Mouse (Mus musculus): Measurements from ENCODE around the gene Scube2. TPM values are rescaled to one million over a fixed set of nuclear protein-coding genes. Genes with fewer than 3 reads are reported as not detected.

Gene Scube2
- polyA plus RNA-seq, 1 experiment from 2014 or later = 4.4 TPM

DNA sequence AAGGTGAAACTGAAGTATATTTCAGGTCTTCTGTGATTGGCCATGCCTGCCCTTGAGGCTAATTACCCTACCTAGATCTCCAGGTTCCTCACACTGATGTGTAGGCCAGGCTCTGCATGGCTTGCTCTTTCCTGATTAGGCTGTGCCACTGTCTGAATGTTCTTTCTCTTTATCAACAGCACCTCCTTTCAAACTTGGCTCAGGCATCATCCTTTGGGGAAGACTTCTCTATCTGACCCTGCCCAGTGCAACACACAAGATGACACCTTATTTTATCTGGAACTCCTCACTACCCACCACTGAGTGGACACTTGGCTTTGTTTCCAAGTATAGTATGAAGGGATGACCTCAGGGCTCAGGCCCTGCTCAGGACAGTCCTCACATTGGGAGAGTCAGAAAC is 47.5 kb downstream of the Scube2 start:
- ATAC-seq (ENCODE audit: low read depth) = no peak
- Histone ChIP-seq H3K9ac (no peak overlapping the region), H3K9me3 (no peaks in the 10 kb centered on the region)

DNA sequence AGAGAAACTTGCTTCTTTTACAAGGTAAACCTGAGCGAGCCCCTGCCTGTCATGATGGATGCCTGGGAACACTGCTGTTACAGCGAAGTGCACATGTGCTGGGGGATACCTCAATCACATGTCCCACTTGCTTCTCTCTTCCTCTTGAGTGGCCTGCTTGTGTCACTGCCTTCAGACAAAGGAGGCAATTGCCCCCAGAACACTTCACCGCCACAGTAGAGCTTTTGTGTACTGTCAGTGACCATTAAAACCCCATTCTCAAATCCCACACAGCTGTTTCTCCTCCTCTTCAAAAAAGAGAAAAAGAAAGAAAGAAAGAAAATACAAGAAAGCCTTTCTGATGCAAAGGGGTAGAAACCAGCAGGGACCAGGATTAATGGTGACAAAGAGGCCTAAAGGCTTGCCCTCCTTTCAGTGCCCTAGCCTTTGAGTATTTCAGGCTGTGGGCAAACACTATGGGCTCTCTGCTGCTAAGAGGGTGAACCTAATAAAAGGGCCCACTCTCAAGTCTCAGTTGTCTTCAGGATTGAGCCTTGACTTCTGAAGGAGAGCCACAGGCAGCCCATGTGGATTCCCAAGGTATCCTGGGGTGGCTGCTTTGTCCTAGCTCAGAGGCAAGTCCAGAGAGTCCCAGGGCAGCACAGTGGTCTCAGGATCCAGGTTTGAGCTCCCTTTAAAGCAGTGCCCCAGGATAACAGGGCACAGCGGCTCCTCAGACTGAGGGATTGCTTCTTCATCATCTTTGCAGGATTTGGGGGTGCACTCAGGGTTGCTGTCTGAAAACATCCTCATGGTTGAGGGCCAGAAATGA is 51.9 kb downstream of the Scube2 start:
- H3K9ac ChIP-seq = no peak overlapping the region
- no peaks in the 10 kb centered on the region for H3K27me3 ChIP-seq
- H3K36me3 ChIP-seq = no peaks in the 10 kb centered on the region
- no peak overlapping the region for H3K4me3 ChIP-seq
- H3K27ac ChIP-seq (replicated peaks) = peak overlapping the region; percentile 33; the same call in 1 of the 2 replicates
- no peaks in the 10 kb centered on the region for H3K9me3 ChIP-seq
- H3K4me2 ChIP-seq = no peak overlapping the region
- WGBS = 16% methylated on average over 4 of the region's 4 CpGs
- peaks cover 25% of the 10 kb centered on the region for H3K4me1 ChIP-seq (replicated peaks)
- no peak; the same call in 1 of the 2 replicates for ATAC-seq (ENCODE audit: low read depth)

More for the DNA sequence above, 47.5 kb downstream of the Scube2 start:
- H3K27me3 ChIP-seq = no peaks in the 10 kb centered on the region
- no peaks in the 10 kb centered on the region for H3K36me3 ChIP-seq
- no peak overlapping the region for H3K4me3 ChIP-seq
- H3K4me2 ChIP-seq = no peak overlapping the region
- H3K4me1 ChIP-seq (replicated peaks) = peaks cover 21% of the 10 kb centered on the region
- H3K27ac ChIP-seq (replicated peaks) = no peak overlapping the region

DNA sequence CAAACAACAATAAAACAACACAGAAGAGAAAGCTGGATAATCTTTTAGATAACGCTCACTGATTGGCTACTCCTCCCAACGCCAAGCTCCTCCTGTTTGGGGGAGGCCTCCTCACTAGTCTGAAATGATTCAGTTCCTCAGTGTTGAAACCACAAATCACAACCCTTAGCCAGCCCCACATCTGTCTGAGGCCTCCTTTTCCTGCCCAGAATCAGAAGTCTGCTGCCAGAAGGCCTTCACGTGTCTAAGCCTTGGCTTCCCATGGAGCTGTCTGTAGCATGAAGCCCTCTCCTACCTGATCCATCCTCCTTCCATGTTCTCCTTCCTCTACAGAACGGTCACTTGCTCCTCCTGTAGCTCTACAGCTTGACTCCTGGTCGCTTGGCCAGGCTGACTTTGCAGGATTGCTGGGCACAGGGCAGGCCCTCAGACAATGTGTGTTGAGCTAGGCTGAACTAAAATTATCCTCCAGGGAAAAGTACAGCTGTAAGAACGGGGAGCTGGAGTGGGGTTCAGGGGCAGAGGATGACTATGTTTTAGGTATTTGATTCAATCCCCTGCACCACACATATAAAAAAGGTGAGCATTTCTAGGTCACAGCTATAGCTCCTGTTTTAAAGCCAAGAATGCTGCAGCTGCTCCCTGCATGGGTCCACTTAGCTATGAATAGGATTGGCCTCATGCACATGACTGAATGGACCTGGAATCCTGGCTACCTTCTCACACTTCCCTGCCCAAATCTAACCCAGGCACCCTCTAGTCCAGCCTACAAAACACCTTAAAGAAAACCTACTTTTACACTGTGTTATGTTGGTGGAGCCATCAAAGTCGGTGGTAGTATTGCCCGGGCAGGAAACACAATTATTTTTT is 57.6 kb downstream of the Scube2 start:
- Histone ChIP-seq H3K27ac (replicated peaks) (no peak overlapping the region), H3K9me3 (no peaks in the 10 kb centered on the region), H3K4me3 (no peak overlapping the region), H3K36me3 (no peaks in the 10 kb centered on the region), H3K4me2 (no peak overlapping the region), H3K4me1 (replicated peaks) (peaks cover 3% of the 10 kb centered on the region; the same call in 1 of the 2 replicates), H3K27me3 (no peaks in the 10 kb centered on the region), H3K9ac (no peak overlapping the region)
- 83% methylated on average over 8 of the region's 8 CpGs for WGBS
- no peak for ATAC-seq (ENCODE audit: low read depth)

GRCm38 (mm10) chr7:109804843-109805242 is 60.6 kb downstream of the Scube2 start:
- Histone ChIP-seq H3K4me3 (no peak overlapping the region), H3K9ac (no peak overlapping the region), H3K4me2 (no peak overlapping the region), H3K4me1 (replicated peaks) (no peaks in the 10 kb centered on the region), H3K27me3 (no peaks in the 10 kb centered on the region), H3K27ac (replicated peaks) (no peak overlapping the region), H3K9me3 (no peaks in the 10 kb centered on the region), H3K36me3 (no peaks in the 10 kb centered on the region)
- no peak for ATAC-seq (ENCODE audit: low read depth)
- WGBS = 70% methylated on average over 6 of the region's 6 CpGs

- H3K9ac ChIP-seq = no peak overlapping the region
- ATAC-seq (ENCODE audit: low read depth) = no peak
- no peak overlapping the region for H3K4me2 ChIP-seq
- H3K4me3 ChIP-seq = no peak overlapping the region
- H3K9me3 ChIP-seq = no peaks in the 10 kb centered on the region
- H3K4me1 ChIP-seq (replicated peaks) = no peaks in the 10 kb centered on the region
- WGBS = 94% methylated on average over 6 of the region's 6 CpGs
- H3K27ac ChIP-seq (replicated peaks) = no peak overlapping the region
- no peaks in the 10 kb centered on the region for H3K27me3 ChIP-seq
- no peaks in the 10 kb centered on the region for H3K36me3 ChIP-seq
Observed at GRCm38 (mm10) chr7:109804355-109804754, 61.1 kb downstream of the Scube2 start.

- H3K4me2 ChIP-seq = no peak overlapping the region
- no peak overlapping the region for H3K9ac ChIP-seq
- WGBS = 77% methylated on average over 1 of the region's 1 CpGs
- no peaks in the 10 kb centered on the region for H3K4me1 ChIP-seq (replicated peaks)
- H3K36me3 ChIP-seq = no peaks in the 10 kb centered on the region
- H3K9me3 ChIP-seq = no peaks in the 10 kb centered on the region
- H3K27me3 ChIP-seq = no peaks in the 10 kb centered on the region
- no peak for ATAC-seq (ENCODE audit: low read depth)
- H3K4me3 ChIP-seq = no peak overlapping the region
- no peak overlapping the region for H3K27ac ChIP-seq (replicated peaks)
Observed at GRCm38 (mm10) chr7:109803516-109803915, 62.0 kb downstream of the Scube2 start.

GRCm38 (mm10) chr7:109800626-109801025 is 64.9 kb downstream of the Scube2 start:
- WGBS = 83% methylated on average over 4 of the region's 4 CpGs
- Histone ChIP-seq H3K9me3 (no peaks in the 10 kb centered on the region), H3K4me2 (no peak overlapping the region), H3K36me3 (no peaks in the 10 kb centered on the region), H3K4me1 (replicated peaks) (no peaks in the 10 kb centered on the region), H3K9ac (no peak overlapping the region), H3K27ac (replicated peaks) (no peak overlapping the region), H3K27me3 (no peaks in the 10 kb centered on the region), H3K4me3 (no peak overlapping the region)
- ATAC-seq (ENCODE audit: low read depth) = no peak

DNA sequence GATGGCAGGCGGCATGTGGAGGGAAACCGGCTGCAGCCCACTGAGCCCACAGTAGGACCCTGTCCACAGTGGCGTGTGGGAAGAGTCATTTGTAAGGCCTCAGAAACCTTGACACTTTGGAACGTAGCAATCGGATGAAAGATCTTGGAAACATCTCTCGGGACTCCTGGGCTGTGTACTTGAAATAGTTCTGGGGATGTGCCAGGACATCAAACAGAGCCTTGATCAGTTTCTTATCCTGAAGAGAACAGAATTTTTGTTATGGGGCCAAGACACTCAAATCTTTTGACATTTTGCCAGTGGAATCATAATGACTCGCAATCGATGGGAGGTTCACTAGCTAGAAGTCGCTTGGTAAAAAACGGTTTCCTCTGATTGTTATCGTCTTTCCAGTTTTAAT is 66.3 kb downstream of the Scube2 start:
- Histone ChIP-seq H3K27me3 (no peaks in the 10 kb centered on the region), H3K4me3 (no peak overlapping the region), H3K4me1 (replicated peaks) (0 out of 2 replicates have a peak, but pooled peaks cover 3% of the 10 kb centered on the region), H3K4me2 (no peak overlapping the region), H3K27ac (replicated peaks) (no peak overlapping the region), H3K9me3 (no peaks in the 10 kb centered on the region), H3K9ac (no peak overlapping the region), H3K36me3 (no peaks in the 10 kb centered on the region)
- no peak for ATAC-seq (ENCODE audit: low read depth)
- WGBS = 86% methylated on average over 11 of the region's 11 CpGs

- 83% methylated on average over 5 of the region's 5 CpGs for WGBS
- Histone ChIP-seq H3K36me3 (no peaks in the 10 kb centered on the region), H3K9ac (no peak overlapping the region), H3K4me2 (no peak overlapping the region), H3K4me1 (replicated peaks) (0 out of 2 replicates have a peak, but pooled peaks cover 7% of the 10 kb centered on the region), H3K27me3 (no peaks in the 10 kb centered on the region), H3K4me3 (no peak overlapping the region), H3K27ac (replicated peaks) (no peak overlapping the region), H3K9me3 (no peaks in the 10 kb centered on the region)
- no peak for ATAC-seq (ENCODE audit: low read depth)
Observed at GRCm38 (mm10) chr7:109795564-109795963, 69.9 kb downstream of the Scube2 start.

- Histone ChIP-seq H3K9ac (no peak overlapping the region), H3K27me3 (no peaks in the 10 kb centered on the region), H3K9me3 (no peaks in the 10 kb centered on the region), H3K36me3 (no peaks in the 10 kb centered on the region), H3K4me2 (no peak overlapping the region), H3K4me3 (no peak overlapping the region), H3K4me1 (replicated peaks) (0 out of 2 replicates have a peak, but pooled peaks cover 7% of the 10 kb centered on the region), H3K27ac (replicated peaks) (no peak overlapping the region)
- WGBS = 71% methylated on average over 2 of the region's 2 CpGs
- ATAC-seq (ENCODE audit: low read depth) = no peak
Observed at GRCm38 (mm10) chr7:109794556-109794955, 70.9 kb downstream of the Scube2 start.

- no peak for ATAC-seq (ENCODE audit: low read depth)
- 80% methylated on average over 2 of the region's 2 CpGs for WGBS
Observed at GRCm38 (mm10) chr7:109792759-109793158, 72.7 kb downstream of the Scube2 start.

GRCm38 (mm10) chr7:109790818-109791217 is 74.7 kb downstream of the Scube2 start:
- Histone ChIP-seq H3K9me3 (no peaks in the 10 kb centered on the region), H3K9ac (no peak overlapping the region), H3K4me2 (no peak overlapping the region), H3K27me3 (no peaks in the 10 kb centered on the region), H3K36me3 (no peaks in the 10 kb centered on the region), H3K4me1 (replicated peaks) (0 out of 2 replicates have a peak, but pooled peaks cover 7% of the 10 kb centered on the region), H3K4me3 (no peak overlapping the region), H3K27ac (replicated peaks) (no peak overlapping the region)
- 83% methylated on average over 3 of the region's 3 CpGs for WGBS
- ATAC-seq (ENCODE audit: low read depth) = no peak

More at GRCm38 (mm10) chr7:109792759-109793158, 72.7 kb downstream of the Scube2 start:
- no peak overlapping the region for H3K4me3 ChIP-seq
- H3K4me2 ChIP-seq = no peak overlapping the region
- no peak overlapping the region for H3K9ac ChIP-seq
- H3K36me3 ChIP-seq = no peaks in the 10 kb centered on the region
- 0 out of 2 replicates have a peak, but pooled peaks cover 7% of the 10 kb centered on the region for H3K4me1 ChIP-seq (replicated peaks)
- H3K27ac ChIP-seq (replicated peaks) = no peak overlapping the region
- no peaks in the 10 kb centered on the region for H3K27me3 ChIP-seq
- no peaks in the 10 kb centered on the region for H3K9me3 ChIP-seq

All from neural tube, embryonic 13.5 days (tissue).